ENCODE assay signal across 9 mouse cellular contexts in genomic region chr7:130914693-130915363, GRCm38 (mm10). TPM values are rescaled to one million over a fixed set of nuclear protein-coding genes. Genes with fewer than 3 reads are reported as not detected.
DNase-seq lines count a peak whose midpoint lies in the region; ATAC-seq lines count a peak whose summit lies in the region.
"Had no signal": no experiment of that assay in that cellular context is flagged by ENCODE, and none has a peak within 500 bp of the region (broad histone marks: within the 10 kb centered on the region; RNA-seq: fewer than 3 reads in every experiment).

No protein-coding gene starts in this region.

- H3K27me3 ChIP-seq in midbrain, embryonic 16.5 days (ENCODE audit: control insufficient read depth, insufficient read depth, low read depth, low read length): no peaks in the 10 kb centered on the region
- no peaks in the 10 kb centered on the region for H3K27me3 ChIP-seq in midbrain, embryonic 10.5 days (ENCODE audit: low read depth, poor library complexity, severe bottlenecking)
- H3K27me3 ChIP-seq: neural tube, embryonic 12.5 days had no signal

- DNase-seq in heart, adult 18-20 months: peak; percentile 43 to 67
- no peak for DNase-seq in heart, postnatal 36 days
- DNase-seq in midbrain, embryonic 10.5 days (ENCODE audit: low spot score): no peak
- peak; percentile 19 for DNase-seq in mesoderm, embryonic 11.5 days (ENCODE audit: low read depth, low spot score)
- DNase-seq in right cerebral cortex, postnatal 25 days: no peak

- H3K4me1 ChIP-seq in midbrain, embryonic 16.5 days (ENCODE audit: control insufficient read depth, insufficient read depth, low read length): no peaks in the 10 kb centered on the region
- H3K4me1 ChIP-seq in midbrain, embryonic 10.5 days: no peaks in the 10 kb centered on the region
- H3K4me1 ChIP-seq: neural tube, embryonic 12.5 days had no signal

- 48% methylated on average over 5 of the region's 5 CpGs for WGBS in midbrain, embryonic 16.5 days
- WGBS in midbrain, embryonic 10.5 days: 70% methylated on average over 5 of the region's 5 CpGs

- no peaks in the 10 kb centered on the region for H3K9me3 ChIP-seq in midbrain, embryonic 16.5 days (replicated peaks; ENCODE audit: control insufficient read depth, low read length, poor library complexity, severe bottlenecking)
- H3K9me3 ChIP-seq in midbrain, embryonic 10.5 days (replicated peaks): no peaks in the 10 kb centered on the region
- H3K9me3 ChIP-seq: neural tube, embryonic 12.5 days had no signal

- no peak overlapping the region for H3K4me2 ChIP-seq in midbrain, embryonic 16.5 days (ENCODE audit: low read length)
- H3K4me2 ChIP-seq: neural tube, embryonic 12.5 days had no signal

- no peak overlapping the region for H3K27ac ChIP-seq in midbrain, embryonic 16.5 days (ENCODE audit: low read length)
- no peak overlapping the region for H3K27ac ChIP-seq in midbrain, embryonic 10.5 days (replicated peaks)
- H3K27ac ChIP-seq: neural tube, embryonic 12.5 days had no signal

- ATAC-seq in midbrain, embryonic 16.5 days: peak; percentile 62; the same call in 1 of the 2 replicates
- peak; percentile 81 for ATAC-seq in common myeloid progenitor, adult 5-6 weeks (replicated peaks; ENCODE audit: low read depth, poor library complexity, severe bottlenecking)
- ATAC-seq in erythroblast, adult 5-6 weeks (replicated peaks; ENCODE audit: low FRiP score, poor library complexity, severe bottlenecking): no peak

- H3K9ac ChIP-seq in midbrain, embryonic 16.5 days (ENCODE audit: low read depth, low read length): no peak overlapping the region
- H3K9ac ChIP-seq: neural tube, embryonic 12.5 days had no signal

- H3K4me3 ChIP-seq in midbrain, embryonic 16.5 days (ENCODE audit: low read depth, low read length): no peak overlapping the region
- no peak overlapping the region for H3K4me3 ChIP-seq in midbrain, embryonic 10.5 days
- H3K4me3 ChIP-seq: neural tube, embryonic 12.5 days had no signal

- intact Hi-C loops in heart, postnatal 36 days (cut with DNase I): loop anchor here (1.0 kb wide), 2 partner anchors 88 to 145 kb away; no protein-coding TSS in a partner anchor

- H3K36me3 ChIP-seq in midbrain, embryonic 16.5 days (ENCODE audit: control insufficient read depth, insufficient read depth, low read length): peaks cover 10% of the 10 kb centered on the region; the same call in 1 of the 2 replicates
- H3K36me3 ChIP-seq in midbrain, embryonic 10.5 days: peaks cover 36% of the 10 kb centered on the region

RNA-seq across cellular contexts. Expression of gene Htra1, which starts 21.1 kb away (rescaled TPM):
- total RNA-seq in heart, adult 18-20 months (2021): 100 to 1,000 TPM; 109 to 122 TPM
- 100 to 1,000 TPM; 120 to 129 TPM for total RNA-seq in heart, postnatal 36 days (2021)
- polyA plus RNA-seq in midbrain, embryonic 16.5 days (2015; fragmentation: Nextera tagmentation; extraction: Ambion mirVana): 15.5 and 15.6 TPM in 2 replicates
- 2.1 and 3.1 TPM in 2 replicates for polyA plus RNA-seq in midbrain, embryonic 10.5 days (2016; fragmentation: Nextera tagmentation; extraction: Ambion mirVana)
- total RNA-seq in common myeloid progenitor, adult 5-6 weeks (2017): not detected in 2 replicates
- total RNA-seq in erythroblast, adult 5-6 weeks (2015; ENCODE audit: low replicate concordance): not detected in 2 replicates
- total RNA-seq in erythroblast, adult 5-6 weeks (2017; ENCODE audit: low replicate concordance): not detected in 2 replicates

RNA-seq across cellular contexts. Expression of gene Plekha1, which starts 49.3 kb away (rescaled TPM):
- total RNA-seq in heart, adult 18-20 months (2021): 10 to 100 TPM; 34.3 to 36.6 TPM
- total RNA-seq in heart, postnatal 36 days (2021): 10 to 100 TPM; 42.8 to 44.0 TPM
- 66.1 and 72.3 TPM in 2 replicates for polyA plus RNA-seq in midbrain, embryonic 16.5 days (2015; fragmentation: Nextera tagmentation; extraction: Ambion mirVana)
- 49.9 and 50.9 TPM in 2 replicates for polyA plus RNA-seq in midbrain, embryonic 10.5 days (2016; fragmentation: Nextera tagmentation; extraction: Ambion mirVana)
- 10.2 and 16.6 TPM in 2 replicates for total RNA-seq in common myeloid progenitor, adult 5-6 weeks (2017)
- 2.1 and 3.1 TPM in 2 replicates for total RNA-seq in erythroblast, adult 5-6 weeks (2015; ENCODE audit: low replicate concordance)
- total RNA-seq in erythroblast, adult 5-6 weeks (2017; ENCODE audit: low replicate concordance): 3.2 and 7.8 TPM in 2 replicates

Comparison
In these comparisons a context has a peak if more than half of its experiments do, and no peak if none do; other contexts are left out.
1. DNase-seq: peak in heart, adult 18-20 months (2 of 2) and mesoderm, embryonic 11.5 days (single experiment); none in heart, postnatal 36 days (0 of 2), midbrain, embryonic 10.5 days (single experiment) and right cerebral cortex, postnatal 25 days (single experiment).
2. RNA of gene Htra1, which starts 21.1 kb away (total RNA-seq): 120 to 129 TPM in heart, postnatal 36 days and 109 to 122 TPM in heart, adult 18-20 months; not detected in erythroblast, adult 5-6 weeks and not detected in common myeloid progenitor, adult 5-6 weeks; every median in the first group is over 100 times any median in the second.